Mouse (Mus musculus): ENCODE data around the gene Zfp597.
A peak's percentile ranks its signal among the peaks of the same experiment; 100 is the strongest.
"Not testable (repeated sequence)": the region's sequence is repeated elsewhere in the genome, so short reads cannot be mapped to it uniquely, and the experiment has no call there.

Gene Zfp597

DNA sequence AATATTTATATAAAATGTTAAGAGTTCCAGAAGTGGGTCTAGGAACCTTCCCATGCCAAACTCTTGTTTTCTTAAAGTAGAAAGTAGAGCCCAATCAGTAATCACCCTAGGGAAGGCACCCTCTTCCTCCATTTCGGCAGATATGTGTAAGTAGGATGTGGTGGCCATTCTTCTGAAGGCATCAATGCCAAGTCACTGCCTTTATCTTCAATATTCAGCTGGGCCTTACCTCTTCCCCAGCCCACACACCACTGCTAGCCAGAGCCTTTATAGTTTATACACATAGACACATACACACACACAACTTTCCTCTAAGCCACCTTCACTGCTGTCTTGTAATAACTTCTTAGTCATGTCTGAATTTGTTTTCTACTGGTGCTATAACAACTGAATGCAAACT, 28.6 kb downstream of the Zfp597 start:
- no peak for DNase-seq (ENCODE audit: low read depth, low spot score)

DNA sequence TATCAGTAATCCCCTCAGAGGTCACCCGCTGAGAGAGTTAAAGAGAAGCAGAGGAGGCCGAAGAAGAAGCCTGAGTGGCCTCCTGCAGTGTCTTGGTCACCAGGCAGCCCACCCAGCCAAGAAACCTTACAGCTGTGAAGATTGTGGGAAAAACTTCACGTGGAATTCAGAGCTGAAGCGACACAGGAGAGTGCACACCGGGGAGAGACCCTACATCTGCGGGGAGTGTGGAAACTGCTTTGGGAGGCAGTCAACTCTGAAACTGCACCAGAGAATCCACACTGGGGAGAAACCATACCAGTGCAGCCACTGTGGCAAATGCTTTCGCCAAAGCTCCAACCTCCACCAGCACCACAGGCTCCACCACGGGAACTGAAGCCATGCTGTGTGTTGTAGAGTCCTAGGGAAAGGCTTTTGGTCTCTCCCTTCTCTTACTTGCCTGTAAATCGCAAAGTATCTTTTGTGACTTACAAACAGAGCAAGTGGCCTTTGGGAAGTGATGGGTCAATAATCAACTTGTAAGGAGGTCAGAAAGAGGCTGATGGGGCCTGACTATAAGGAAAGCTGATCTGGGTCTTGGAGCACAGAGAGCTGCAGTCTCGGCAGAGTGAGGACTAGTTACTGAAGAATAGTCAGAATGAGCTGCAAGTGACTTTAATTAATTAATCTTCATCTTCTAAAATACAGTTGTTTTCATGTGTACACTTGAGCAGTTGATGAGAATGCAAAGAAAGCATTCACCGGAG, 29.8 kb downstream of the Zfp597 start:
- no peak for DNase-seq (ENCODE audit: low read depth, low spot score)

DNA sequence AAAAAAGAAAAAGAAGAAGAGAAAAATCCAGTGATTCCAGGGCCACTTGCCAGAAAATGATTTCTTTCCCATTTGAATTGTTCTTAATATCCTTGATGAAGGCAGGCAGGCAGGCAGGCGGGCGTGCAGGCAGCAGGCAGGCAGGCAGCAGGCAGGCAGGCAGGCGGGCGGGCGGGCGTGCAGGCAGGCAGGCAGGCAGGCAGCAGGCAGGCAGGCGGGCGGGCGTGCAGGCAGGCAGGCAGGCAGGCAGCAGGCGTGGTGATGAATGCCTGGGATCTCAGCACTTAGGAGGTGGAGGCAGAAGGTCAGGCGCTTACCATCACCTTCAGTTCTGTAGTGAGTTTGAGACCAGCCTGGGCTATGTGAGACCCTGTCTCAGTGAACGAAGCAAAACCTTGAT, 31.8 kb downstream of the Zfp597 start:
- DNase-seq (ENCODE audit: low read depth, low spot score): no peak

DNA sequence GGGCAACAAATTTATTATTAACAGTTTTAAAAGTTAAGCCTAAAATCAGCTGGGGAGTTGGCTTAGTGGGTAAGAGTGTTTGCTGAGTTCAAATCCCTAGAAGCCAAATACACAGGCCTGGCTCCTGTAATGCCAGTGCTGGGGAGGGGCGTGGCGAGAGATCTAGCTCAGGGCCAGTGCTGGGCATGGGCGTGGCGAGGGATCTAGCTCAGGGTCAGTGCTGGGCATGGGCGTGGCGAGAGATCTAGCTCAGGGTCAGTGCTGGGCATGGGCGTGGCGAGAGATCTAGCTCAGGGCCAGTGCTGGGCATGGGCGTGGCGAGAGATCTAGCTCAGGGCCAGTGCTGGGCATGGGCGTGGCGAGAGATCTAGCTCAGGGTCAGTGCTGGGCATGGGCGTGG, 33.1 kb downstream of the Zfp597 start:
- DNase-seq (ENCODE audit: low read depth, low spot score): not testable (repeated sequence)

DNA sequence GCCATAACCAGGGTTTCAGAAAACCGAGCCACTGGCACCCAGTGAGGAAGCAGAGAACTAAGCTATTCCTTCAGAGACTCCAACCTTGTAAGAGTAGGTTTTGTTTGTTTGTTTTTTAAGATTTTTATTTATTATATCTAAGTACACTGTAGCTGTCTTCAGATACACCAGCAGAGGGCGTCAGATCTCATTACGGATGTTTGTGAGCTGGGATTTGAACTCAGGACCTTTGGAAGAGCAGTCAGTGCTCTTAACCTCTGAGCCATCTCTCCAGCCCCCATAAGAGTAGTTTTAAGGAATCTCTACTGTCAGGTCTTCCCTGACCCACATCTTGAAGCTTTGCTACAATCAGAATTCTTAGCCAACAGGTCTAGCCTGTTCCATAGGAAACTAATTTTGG, 35.9 kb downstream of the Zfp597 start:
- no peak for DNase-seq (ENCODE audit: low read depth, low spot score)

DNA sequence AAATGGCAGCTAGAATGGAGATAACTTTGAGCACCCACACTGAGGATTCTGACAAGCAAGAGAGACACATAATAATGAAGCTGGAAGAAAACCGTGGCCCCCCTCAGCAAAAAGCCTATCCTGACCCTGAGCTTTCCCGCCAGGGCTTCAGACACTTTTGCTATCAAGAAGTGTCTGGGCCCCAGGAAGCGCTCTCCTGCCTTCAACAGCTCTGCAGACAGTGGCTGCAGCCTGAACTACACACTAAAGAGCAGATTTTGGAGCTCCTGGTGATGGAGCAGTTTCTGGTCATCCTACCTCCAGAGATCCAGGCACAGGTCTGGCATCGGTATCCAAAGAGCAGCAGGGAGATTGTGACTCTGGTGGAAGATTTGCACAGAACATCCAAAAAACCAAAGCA, 36.5 kb downstream of the Zfp597 start:
- DNase-seq (ENCODE audit: low read depth, low spot score): no peak

DNA sequence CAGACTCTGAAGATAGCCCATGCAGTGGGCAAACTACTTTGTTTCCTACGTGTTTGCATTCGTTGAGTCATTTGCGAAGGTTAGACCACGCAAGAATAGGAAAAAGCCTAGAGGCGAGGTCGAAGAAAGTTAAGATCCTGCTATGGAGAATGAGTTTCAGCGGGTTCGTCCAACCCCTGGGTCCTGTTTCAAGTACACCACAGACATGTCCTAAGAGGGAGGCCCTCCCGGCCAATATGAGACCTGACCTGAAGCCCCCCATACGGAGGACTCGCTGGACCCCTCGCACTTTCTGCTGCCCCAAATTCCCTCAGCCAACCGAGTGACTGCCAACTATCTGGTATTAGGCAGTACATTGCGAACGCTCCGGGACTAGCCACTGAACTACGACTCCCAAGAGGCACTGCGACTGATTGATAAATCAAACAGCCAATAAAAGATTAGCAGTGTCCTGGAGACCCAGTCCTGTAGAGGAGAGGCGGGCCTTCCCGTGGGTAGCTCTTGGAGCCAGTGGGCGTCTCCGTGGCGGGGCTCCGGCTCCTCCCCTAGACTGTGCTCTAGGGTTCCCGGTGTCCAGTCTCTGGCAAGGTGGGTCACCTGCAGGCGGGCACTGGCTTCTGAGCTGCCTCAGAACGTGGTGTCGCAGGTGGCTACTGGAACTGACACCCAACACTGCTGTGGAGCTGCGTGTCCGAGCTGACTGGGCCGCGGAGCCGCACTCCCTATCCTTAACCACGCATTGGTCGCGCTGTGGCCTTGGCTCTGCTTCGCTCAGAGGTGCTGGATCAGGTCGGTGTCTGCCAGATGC, 37.4 kb downstream of the Zfp597 start, which contains the start of gene Zfp174:
Gene Zfp174 (plus strand): TSS at position 558 of the 808 bp plus-strand sequence.
- peak; percentile 94 for DNase-seq (ENCODE audit: low read depth, low spot score)

DNA sequence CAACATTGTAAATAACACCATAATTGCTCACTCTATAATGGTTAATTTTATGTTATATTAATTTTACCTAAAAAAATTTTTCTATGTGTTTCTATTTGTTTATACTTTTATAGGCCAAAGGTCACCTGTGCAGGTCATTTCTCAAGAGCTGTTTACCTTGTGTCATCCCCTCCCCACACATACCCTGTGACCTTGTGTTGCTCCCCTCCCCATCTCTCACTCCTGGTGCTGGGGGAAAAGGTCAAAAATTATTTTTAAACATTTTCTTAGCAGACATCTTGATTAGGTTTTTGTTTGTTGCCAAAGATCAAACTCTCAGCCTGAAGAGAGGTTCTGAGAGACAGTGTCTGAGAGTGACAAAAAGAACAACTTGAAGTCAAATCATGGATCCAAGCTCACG, 40.6 kb downstream of the Zfp597 start:
- no peak for DNase-seq (ENCODE audit: low read depth, low spot score)

DNA sequence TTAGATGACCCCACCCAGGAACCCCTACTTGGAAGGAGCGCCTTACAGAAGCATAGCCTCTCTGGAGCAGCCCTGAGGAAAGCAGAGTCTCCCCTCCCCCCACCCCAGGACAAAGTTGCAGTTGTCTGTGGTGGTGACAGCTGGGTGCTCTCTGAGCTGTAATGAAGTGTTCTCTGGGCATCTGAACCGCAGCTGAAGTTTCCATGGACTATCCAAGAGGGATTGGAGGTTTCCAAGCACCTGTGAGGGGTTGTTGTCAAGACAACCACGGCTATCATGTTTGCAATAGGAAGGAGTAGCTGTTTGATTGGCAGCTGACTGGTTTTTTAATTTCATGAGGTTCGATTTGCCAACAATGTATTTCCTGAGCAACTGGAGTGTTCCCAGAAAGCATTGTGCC, 41.4 kb downstream of the Zfp597 start:
- DNase-seq (ENCODE audit: low read depth, low spot score): no peak

DNA sequence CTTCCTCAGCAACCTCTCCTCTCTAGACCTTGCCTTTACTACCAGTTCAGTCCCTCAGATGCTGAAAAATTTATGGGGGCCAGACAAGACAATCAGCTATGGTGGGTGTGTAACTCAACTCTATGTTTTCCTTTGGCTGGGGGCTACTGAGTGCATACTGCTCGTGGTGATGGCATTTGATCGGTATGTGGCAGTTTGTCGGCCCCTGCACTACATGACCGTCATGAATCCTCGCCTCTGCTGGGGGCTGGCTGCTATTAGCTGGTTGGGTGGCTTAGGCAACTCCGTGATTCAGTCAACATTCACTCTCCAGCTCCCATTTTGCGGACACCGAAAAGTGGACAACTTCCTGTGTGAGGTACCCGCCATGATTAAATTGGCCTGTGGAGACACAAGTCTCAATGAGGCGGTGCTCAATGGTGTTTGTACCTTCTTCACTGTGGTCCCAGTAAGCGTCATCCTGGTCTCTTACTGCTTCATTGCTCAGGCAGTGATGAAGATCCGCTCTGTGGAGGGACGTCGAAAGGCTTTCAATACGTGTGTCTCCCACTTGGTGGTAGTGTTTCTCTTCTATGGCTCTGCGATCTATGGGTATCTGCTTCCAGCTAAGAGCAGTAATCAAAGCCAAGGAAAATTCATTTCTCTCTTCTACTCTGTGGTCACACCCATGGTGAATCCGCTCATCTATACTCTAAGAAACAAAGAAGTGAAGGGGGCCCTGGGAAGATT, 45.0 kb downstream of the Zfp597 start:
- no peak for DNase-seq (ENCODE audit: low read depth, low spot score)

DNA sequence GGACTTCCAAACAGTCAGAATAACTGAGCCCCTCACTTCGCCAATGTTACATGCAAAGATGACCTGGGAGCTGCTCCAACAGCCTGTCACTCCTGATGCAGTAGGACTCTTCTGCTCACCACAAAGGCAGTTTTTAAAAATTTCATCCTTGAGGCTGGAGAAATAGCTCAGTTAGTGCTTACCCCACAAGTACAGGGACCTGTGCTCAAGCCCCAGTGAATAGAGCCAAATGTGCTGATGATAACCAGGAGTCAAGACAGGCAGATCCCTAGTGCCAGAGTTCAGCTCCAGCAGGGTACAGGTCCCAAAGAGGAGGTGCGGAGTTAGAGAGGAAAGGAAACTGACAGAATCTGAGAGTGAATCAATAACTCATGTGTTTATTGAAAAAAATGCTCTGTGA, 48.9 kb downstream of the Zfp597 start:
- no peak for DNase-seq (ENCODE audit: low read depth, low spot score)

DNA sequence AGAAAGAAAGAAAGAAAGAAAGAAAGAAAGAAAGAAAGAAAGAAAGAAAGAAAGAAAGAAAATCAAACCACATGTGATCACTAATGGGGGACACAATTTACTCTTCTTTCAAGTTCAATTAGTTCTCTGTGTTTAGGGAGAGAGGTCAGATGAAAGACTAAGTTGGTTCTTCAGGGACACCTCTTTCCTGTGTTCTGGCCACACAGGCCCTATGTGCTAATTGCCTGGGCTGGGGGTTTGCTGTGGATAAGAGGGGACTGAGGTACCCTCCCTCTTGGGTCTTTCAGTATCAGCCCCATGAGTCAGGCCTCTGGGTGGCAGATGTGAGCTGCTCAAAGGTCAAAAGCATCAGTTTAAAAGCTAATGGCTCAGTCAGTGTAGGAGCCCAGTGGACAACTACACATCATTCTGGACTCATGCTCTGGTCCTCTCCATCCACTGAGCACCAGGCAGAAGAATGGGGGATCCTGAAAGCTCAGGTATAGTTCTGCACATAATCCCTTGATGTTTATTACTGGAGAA, 53.7 kb downstream of the Zfp597 start, which contains the start of gene Olfr15:
Gene Olfr15 (plus strand): TSS at position 291 of the 522 bp plus-strand sequence.
- DNase-seq (ENCODE audit: low read depth, low spot score): no peak

DNA sequence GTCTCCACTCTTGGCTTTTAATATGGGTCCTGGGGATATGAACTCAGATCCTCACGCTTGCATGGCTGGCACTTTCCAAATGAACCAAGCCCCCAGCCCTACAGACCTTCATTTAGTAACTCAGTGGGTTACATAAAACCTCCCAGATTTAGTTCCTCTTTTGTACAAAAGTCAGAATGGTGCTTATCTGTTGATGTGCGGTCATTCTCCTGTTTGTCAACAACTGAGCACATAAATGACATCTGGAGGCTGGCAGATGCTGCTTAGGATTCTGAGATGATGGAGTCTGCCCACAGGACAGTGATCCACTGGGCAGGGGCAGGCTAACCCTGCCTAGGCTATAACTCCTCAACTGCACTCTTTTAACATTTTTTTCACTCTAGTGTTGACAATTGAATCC, 54.6 kb downstream of the Zfp597 start:
- DNase-seq (ENCODE audit: low read depth, low spot score): no peak

DNA sequence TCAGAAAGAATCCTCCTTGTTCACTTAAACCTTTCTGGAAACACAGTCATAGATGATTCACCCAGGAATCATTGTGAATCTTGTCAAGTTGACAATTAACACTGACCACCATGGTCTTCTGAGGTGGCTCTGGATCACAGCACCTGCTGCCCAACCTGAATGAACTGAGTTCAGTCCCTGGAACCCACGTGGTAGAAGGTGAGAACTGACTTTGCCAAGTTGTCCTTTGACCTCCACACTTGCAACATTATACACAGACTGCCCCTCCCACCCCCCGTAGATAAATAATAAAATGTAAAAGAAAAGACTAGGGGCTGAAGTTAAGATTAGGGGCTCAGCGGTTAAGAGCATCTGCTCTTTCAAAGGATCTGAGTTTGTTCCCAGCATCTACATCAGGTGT, 56.3 kb downstream of the Zfp597 start:
- DNase-seq (ENCODE audit: low read depth, low spot score): no peak

DNA sequence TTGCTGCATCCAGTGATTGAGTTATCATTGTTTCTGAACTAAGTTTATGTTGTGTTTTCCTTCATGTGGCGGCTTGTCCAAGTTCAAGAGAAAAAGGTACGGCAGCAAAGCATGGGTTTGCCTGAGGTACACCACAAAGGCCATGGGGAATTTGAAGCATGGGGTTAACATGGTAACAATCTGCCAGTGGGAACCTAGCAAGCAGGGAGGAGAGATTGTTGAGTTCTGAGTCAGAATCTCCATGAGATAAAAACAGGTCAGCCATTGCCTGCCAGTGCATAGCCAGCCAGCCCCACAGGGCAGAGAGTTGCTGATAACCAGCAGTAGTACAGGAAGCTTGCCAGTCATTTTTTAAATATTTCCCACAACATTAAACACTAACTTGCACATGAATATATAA, 64.2 kb downstream of the Zfp597 start:
- DNase-seq (ENCODE audit: low read depth, low spot score): no peak

DNA sequence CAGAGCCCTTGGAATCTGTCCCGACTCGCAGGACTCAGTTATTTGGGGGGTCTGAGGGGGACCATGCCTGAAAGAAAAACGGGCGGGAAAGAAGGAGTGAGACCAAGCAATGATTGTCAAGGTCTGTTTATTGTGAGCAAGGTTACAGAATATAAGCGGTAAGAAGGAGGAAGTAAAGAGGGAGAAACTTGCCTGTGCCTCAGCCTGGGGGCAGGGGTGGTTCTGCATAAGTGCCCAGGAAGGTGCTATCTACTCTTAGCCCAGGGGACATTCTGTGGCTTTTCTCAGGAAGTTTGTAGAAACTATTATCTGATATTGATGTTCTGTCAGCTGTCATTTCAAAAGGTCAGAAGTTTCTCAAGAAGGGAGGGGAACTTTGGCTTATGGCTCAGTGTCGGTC, 69.7 kb downstream of the Zfp597 start:
- DNase-seq (ENCODE audit: low read depth, low spot score): not testable (repeated sequence)
